Mouse (Mus musculus) heart, postnatal 25 days (tissue): ENCODE results near the gene Scgb1b27. TPM values are rescaled to one million over a fixed set of nuclear protein-coding genes. Genes with fewer than 3 reads are reported as not detected.
"Not testable (repeated sequence)": the region's sequence is repeated elsewhere in the genome, so short reads cannot be mapped to it uniquely, and the experiment has no call there.

Experiments used
- DNase-seq: peaks from one replicate; pipeline ENCODE4 v3.0.0; 2022; ENCODE audit warnings: low spot score
- intact Hi-C: fragments of 180-260 bp; cut with DNase I; formaldehyde crosslinking; loops from one replicate; pipeline ENCODE4 v1.15.1; 2025
- total RNA-seq, 2 experiments: library from RNA; stranded (reverse); gene quantifications; 2 replicates each; pipeline ENCODE4 v1.2.3; 2021

The Scgb1b27 gene
- not detected for total RNA-seq

GRCm38 (mm10) chr7:34021183-34021582 is at the start of gene Scgb1b27:
TSS of gene Scgb1b27 (plus strand) at chr7:34021483.
- intact Hi-C loops = not testable (repeated sequence)

DNA sequence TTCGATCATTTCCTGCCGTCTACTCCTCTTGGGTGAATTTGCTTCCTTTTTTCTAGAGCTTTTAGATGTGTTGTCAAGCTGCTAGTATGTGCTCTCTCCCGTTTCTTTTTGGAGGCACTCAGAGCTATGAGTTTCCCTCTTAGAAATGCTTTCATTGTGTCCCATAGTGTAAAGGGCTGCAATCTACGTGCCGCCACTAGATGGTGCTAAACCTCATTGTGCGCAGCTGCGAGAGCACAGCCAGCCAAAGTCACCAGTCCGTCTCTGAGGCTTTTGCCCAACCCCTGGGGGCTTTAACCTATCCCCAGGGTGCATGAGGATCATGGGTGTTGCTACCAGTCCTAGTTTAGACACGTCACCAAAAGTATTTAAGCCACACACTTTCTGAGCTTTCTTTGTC is 39.0 kb upstream of the Scgb1b27 start:
- not testable (repeated sequence) for DNase-seq
- intact Hi-C loops = loop anchor here (10.0 kb wide), 1 partner anchor 213 kb away; the partner anchor contains the start of gene Pdcd2l

More at GRCm38 (mm10) chr7:34021183-34021582, at the start of gene Scgb1b27:
- DNase-seq = not testable (repeated sequence)

GRCm38 (mm10) chr7:34013842-34014241 is 7.4 kb upstream of the Scgb1b27 start, which contains the start of gene Scgb2b27:
TSS of gene Scgb2b27 (minus strand) at chr7:34013942.
- no peak for DNase-seq
- intact Hi-C loops = no loop called here

GRCm38 (mm10) chr7:34025641-34026040 is 4.4 kb downstream of the Scgb1b27 start:
- intact Hi-C loops = no loop called here
- no peak for DNase-seq

DNA sequence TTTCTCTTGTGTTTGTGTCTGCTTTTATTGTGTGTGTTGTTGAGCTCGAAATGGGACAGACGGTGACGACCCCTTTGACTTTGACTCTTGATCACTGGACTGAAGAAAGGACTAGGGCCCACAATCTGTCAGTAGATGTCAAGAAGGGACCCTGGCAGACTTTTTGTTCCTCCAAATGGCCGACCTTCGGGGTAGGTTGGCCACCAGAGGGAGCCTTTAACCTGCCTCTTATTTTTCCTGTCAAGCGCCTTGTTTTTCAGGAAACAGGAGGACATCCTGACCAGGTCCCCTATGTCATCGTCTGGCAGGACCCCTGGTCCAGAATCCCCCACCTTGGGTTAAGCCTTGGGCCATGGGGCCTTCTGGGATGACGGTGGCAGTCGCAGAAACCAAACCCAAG is 5.9 kb downstream of the Scgb1b27 start:
- intact Hi-C loops, DNase-seq: not testable (repeated sequence)

- intact Hi-C loops = no loop called here
- no peak for DNase-seq
Measured at GRCm38 (mm10) chr7:34030026-34030425, 8.7 kb downstream of the Scgb1b27 start.

- intact Hi-C loops, DNase-seq: not testable (repeated sequence)
Measured at GRCm38 (mm10) chr7:34034579-34034978, 13.3 kb downstream of the Scgb1b27 start.

DNA sequence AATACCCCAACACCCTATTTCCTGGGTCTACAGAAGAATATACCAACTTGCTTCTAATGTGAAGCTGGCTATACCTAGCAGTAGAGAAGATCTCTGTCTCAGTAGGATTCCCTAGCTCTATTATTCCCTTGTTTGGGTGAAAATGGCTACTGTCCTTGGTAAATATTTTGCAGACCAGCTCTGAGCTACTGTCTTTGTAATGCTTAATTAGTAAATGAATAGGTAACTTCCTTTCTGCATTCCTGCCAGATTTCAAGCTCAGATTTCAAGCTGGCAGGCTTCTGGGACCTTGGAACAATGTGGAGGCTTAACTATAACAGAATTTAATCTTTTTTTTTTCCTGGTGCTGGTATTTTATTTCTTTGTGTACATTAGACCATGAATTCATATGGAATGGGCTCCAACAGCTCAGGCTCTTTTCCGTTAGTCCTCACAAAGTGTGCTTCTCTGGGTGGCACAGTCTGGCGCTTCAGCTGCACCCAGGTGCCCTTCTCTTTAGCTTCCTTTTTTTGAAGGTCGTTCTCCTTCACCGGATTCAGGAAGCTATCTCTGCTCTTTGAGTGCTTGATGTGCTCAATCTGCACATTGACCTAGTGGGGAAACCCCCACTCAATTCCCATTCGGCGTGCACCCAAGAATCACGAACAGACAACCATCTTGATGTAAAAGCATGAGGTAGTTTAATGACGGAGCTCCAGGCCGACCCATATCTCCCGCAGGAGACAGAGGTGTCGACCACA is 15.0 kb downstream of the Scgb1b27 start:
- DNase-seq, intact Hi-C loops: not testable (repeated sequence)

DNA sequence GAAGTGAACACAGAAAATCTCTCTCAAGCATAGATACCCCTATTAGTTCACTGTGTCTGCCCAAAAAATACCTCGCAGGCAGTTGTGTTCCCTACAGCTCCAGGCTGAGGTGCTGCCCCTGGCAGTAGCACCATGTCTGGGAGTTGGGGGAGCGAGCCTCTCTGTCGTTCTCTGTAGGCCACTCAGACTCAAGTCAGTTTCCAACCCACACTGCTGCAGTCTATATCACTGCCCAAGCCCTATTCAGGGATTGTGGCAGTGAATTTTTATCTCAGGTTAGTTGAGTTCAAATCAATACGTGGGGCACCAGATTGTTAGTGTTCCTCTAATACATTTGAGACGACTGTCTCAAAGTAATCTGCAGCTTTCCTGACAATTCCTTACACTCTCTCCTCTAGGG is 46.8 kb downstream of the Scgb1b27 start:
- intact Hi-C loops, DNase-seq: not testable (repeated sequence)

Other genes starting within 250 kb of the Scgb1b27 start
- not detected for gene Scgb2b26, start 76.4 kb upstream of the Scgb1b27 start, total RNA-seq
- gene Scgb2b27, start 7.5 kb upstream of the Scgb1b27 start, total RNA-seq = not detected
- not detected for gene Scgb1b30, start 73.9 kb downstream of the Scgb1b27 start, total RNA-seq
- gene Wtip, start 111.8 kb downstream of the Scgb1b27 start, total RNA-seq = 10 to 100 TPM; 10.5 to 11.0 TPM
- 10 to 100 TPM; 29.4 to 31.4 TPM for gene Uba2, start 148.1 kb downstream of the Scgb1b27 start, total RNA-seq
- 10 to 100 TPM; 17.0 to 19.7 TPM for gene Pdcd2l, start 175.2 kb downstream of the Scgb1b27 start, total RNA-seq
- 100 to 1,000 TPM; 547 to 566 TPM for gene Gpi1, start 208.9 kb downstream of the Scgb1b27 start, total RNA-seq
- gene Gm6096, start 229.6 kb downstream of the Scgb1b27 start, total RNA-seq = not detected